Mouse (Mus musculus): ENCODE results near the gene 2010111I01Rik.

Gene 2010111I01Rik

GRCm38 (mm10) chr13:63356101-63356500 is 391.4 kb downstream of the 2010111I01Rik start:
- DNase-seq (ENCODE audit: low spot score), result no peak

- peak; percentile 34 for DNase-seq (ENCODE audit: low spot score)
Observed at GRCm38 (mm10) chr13:63356558-63356957, 391.9 kb downstream of the 2010111I01Rik start.

- no peak for DNase-seq (ENCODE audit: low spot score)
Observed at GRCm38 (mm10) chr13:63359393-63359792, 394.7 kb downstream of the 2010111I01Rik start.

GRCm38 (mm10) chr13:63360111-63360885 is 395.6 kb downstream of the 2010111I01Rik start:
- no peak for DNase-seq (ENCODE audit: low spot score)

- DNase-seq (ENCODE audit: low spot score), result no peak
Observed at GRCm38 (mm10) chr13:63361755-63362154, 397.1 kb downstream of the 2010111I01Rik start.

- DNase-seq (ENCODE audit: low spot score), result no peak
Observed at GRCm38 (mm10) chr13:63373460-63374166, 408.9 kb downstream of the 2010111I01Rik start.

Data from T-cell, adult 2 months (primary cell).